Mouse (Mus musculus) liver, embryonic 18 days (tissue): ENCODE measurements around the gene A930004D18Rik. TPM values are rescaled to one million over a fixed set of nuclear protein-coding genes. Genes with fewer than 3 reads are reported as not detected.

Experiments used
- polyA plus RNA-seq: library from polyadenylated mRNA; depleted of rRNA; stranded (reverse); fragments of >200 nt; gene quantifications from 2 replicates; pipeline ENCODE4 v1.2.3, GENCODE M21; 2012; rRNA removed

The A930004D18Rik gene
- 0.59 and 0.67 TPM in 2 replicates for polyA plus RNA-seq

GRCm38 (mm10) chr2:18037491-18037890 lies at the start of gene A930004D18Rik:
Gene A930004D18Rik, minus strand, starts transcription at chr2:18037737.

GRCm38 (mm10) chr2:18055016-18055928 lies 17.7 kb upstream of the A930004D18Rik start, which contains the start of gene Mllt10:
Gene Mllt10, plus strand, starts transcription at chr2:18055237.

GRCm38 (mm10) chr2:18048453-18049075 lies 11.0 kb upstream of the A930004D18Rik start, which contains the start of gene Skida1:
Gene Skida1, minus strand, starts transcription at chr2:18049051.

GRCm38 (mm10) chr2:17996858-17997257 lies 40.7 kb downstream of the A930004D18Rik start, which contains the start of gene H2al2a:
Gene H2al2a, minus strand, starts transcription at chr2:17996958.

Other genes starting within 250 kb of the A930004D18Rik start
- not detected in 2 replicates for gene H2al2a, start 40.8 kb downstream of the A930004D18Rik start, polyA plus RNA-seq
- gene Skida1, start 11.3 kb upstream of the A930004D18Rik start, polyA plus RNA-seq = 0.38 and 0.48 TPM in 2 replicates
- gene Mllt10, start 17.5 kb upstream of the A930004D18Rik start, polyA plus RNA-seq = 13.6 and 15.2 TPM in 2 replicates